Mouse (Mus musculus): ENCODE data around the gene Urah. TPM values are rescaled to one million over a fixed set of nuclear protein-coding genes. Genes with fewer than 3 reads are reported as not detected.

Gene Urah
- 0.33 and 1.3 TPM in 2 replicates for polyA plus RNA-seq (2016; fragmentation: Nextera tagmentation; extraction: Ambion mirVana)

GRCm38 (mm10) chr7:140834968-140835757, at the start of gene Urah:
Urah (plus strand) TSS chr7:140835018.
- peaks cover 20% of the 10 kb centered on the region for H3K27me3 ChIP-seq
- no peak within 1 kb of the TSS for H3K9ac ChIP-seq (replicated peaks)
- no peaks in the 10 kb centered on the region for H3K4me1 ChIP-seq (replicated peaks)
- H3K9me3 ChIP-seq = no peaks in the 10 kb centered on the region
- H3K4me3 ChIP-seq (replicated peaks) = no peak within 1 kb of the TSS
- no peak within 1 kb of the TSS for H3K4me2 ChIP-seq
- no peak within 1 kb of the TSS for H3K27ac ChIP-seq
- WGBS = 43% methylated on average over 20 of the region's 20 CpGs
- no peak for ATAC-seq (ENCODE audit: insufficient number of reproducible peaks, insufficient read depth, low FRiP score, low TSS enrichment, low read depth)
- no peaks in the 10 kb centered on the region for H3K36me3 ChIP-seq

DNA sequence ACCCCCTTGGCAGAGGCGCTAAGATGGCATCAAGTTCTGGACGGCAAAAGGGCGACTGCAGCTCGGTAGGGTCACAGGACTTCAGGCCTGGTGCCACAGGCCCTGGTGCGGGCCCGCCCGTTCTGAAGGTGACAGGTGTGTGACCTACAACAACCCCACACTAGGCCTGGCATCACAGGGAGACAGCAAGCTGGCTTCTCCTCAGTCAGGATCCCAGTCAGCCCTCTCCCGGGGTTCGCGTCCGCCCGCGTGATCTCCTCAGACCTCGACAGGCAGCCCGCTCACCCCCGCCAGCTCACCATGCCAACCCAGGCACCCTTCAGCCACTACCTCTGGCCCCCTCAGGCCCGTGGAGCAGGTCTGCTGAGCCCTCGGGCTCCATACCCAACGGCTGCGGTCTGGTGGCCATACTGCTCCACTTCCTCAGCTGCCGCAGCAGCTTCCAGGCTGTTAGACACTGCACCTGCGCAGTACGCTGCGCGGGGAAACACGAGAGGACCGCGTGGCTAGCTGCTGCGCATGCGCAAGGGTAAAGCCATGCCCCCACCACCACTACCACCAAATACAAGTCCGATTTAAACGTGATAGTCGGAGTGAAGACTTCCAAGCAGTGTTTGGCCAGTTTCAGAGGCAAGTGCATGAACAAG, 47.3 kb upstream of the Urah start, which contains the start of gene Syce1:
Syce1 (minus strand) TSS at position 447 of the 647 bp plus-strand sequence.
- Histone ChIP-seq H3K9ac (replicated peaks) (no peak within 1 kb of the TSS), H3K27ac (no peak within 1 kb of the TSS), H3K4me3 (replicated peaks) (no peak within 1 kb of the TSS), H3K4me1 (replicated peaks) (no peaks in the 10 kb centered on the region), H3K9me3 (no peaks in the 10 kb centered on the region), H3K4me2 (no peak within 1 kb of the TSS), H3K27me3 (no peaks in the 10 kb centered on the region; the same call in 1 of the 2 replicates), H3K36me3 (no peaks in the 10 kb centered on the region)
- WGBS = 80% methylated on average over 33 of the region's 33 CpGs
- ATAC-seq (ENCODE audit: insufficient number of reproducible peaks, insufficient read depth, low FRiP score, low TSS enrichment, low read depth) = no peak

- no peaks in the 10 kb centered on the region; the same call in 1 of the 2 replicates for H3K27me3 ChIP-seq
- WGBS = 85% methylated on average over 7 of the region's 7 CpGs
- no peak overlapping the region for H3K4me2 ChIP-seq
- ATAC-seq (ENCODE audit: insufficient number of reproducible peaks, insufficient read depth, low FRiP score, low TSS enrichment, low read depth) = no peak
- H3K36me3 ChIP-seq = no peaks in the 10 kb centered on the region
- H3K4me1 ChIP-seq (replicated peaks) = no peaks in the 10 kb centered on the region
- H3K9ac ChIP-seq (replicated peaks) = no peak overlapping the region
- H3K4me3 ChIP-seq (replicated peaks) = no peak overlapping the region
- H3K9me3 ChIP-seq = no peaks in the 10 kb centered on the region
- H3K27ac ChIP-seq = no peak overlapping the region
Observed at GRCm38 (mm10) chr7:140788053-140788435, 46.8 kb upstream of the Urah start.

- H3K36me3 ChIP-seq = no peaks in the 10 kb centered on the region
- no peak overlapping the region for H3K4me2 ChIP-seq
- no peak overlapping the region for H3K9ac ChIP-seq (replicated peaks)
- 61% methylated on average over 4 of the region's 4 CpGs for WGBS
- no peak overlapping the region for H3K27ac ChIP-seq
- H3K4me1 ChIP-seq (replicated peaks) = no peaks in the 10 kb centered on the region
- H3K4me3 ChIP-seq (replicated peaks) = no peak overlapping the region
- ATAC-seq (ENCODE audit: insufficient number of reproducible peaks, insufficient read depth, low FRiP score, low TSS enrichment, low read depth) = no peak
- no peaks in the 10 kb centered on the region for H3K9me3 ChIP-seq
- no peaks in the 10 kb centered on the region for H3K27me3 ChIP-seq
Observed at GRCm38 (mm10) chr7:140793541-140793940, 41.3 kb upstream of the Urah start.

DNA sequence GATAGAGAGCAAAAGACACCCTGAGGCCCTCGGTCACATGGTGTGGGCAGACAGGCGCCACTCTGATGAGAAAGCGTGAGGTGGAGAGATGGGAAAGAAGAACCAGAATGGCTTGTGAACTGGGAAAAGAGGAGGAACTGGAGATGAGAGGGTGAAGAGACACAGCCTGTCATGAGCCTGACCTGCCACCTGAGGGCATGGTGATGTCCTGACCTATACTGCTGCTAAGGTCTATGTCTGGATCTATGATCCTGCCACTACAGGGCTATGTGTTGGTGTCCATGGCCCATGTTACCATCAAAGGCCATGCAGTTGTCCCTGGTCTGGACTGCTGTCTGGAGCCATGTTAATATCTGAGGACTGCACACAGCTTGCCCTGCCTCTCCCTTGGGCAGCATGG, 37.2 kb upstream of the Urah start:
- H3K9ac ChIP-seq (replicated peaks) = no peak overlapping the region
- H3K4me3 ChIP-seq (replicated peaks) = no peak overlapping the region
- H3K36me3 ChIP-seq = no peaks in the 10 kb centered on the region
- no peaks in the 10 kb centered on the region for H3K27me3 ChIP-seq
- ATAC-seq (ENCODE audit: insufficient number of reproducible peaks, insufficient read depth, low FRiP score, low TSS enrichment, low read depth) = no peak
- H3K27ac ChIP-seq = no peak overlapping the region
- H3K4me2 ChIP-seq = no peak overlapping the region
- H3K9me3 ChIP-seq = no peaks in the 10 kb centered on the region
- no peaks in the 10 kb centered on the region for H3K4me1 ChIP-seq (replicated peaks)
- WGBS = 85% methylated on average over 3 of the region's 3 CpGs

GRCm38 (mm10) chr7:140798212-140798611, 36.6 kb upstream of the Urah start:
- Histone ChIP-seq H3K27me3 (no peaks in the 10 kb centered on the region), H3K27ac (no peak overlapping the region), H3K4me3 (replicated peaks) (no peak overlapping the region), H3K4me1 (replicated peaks) (no peaks in the 10 kb centered on the region), H3K36me3 (no peaks in the 10 kb centered on the region), H3K4me2 (no peak overlapping the region), H3K9ac (replicated peaks) (no peak overlapping the region), H3K9me3 (no peaks in the 10 kb centered on the region)
- whole genome bisulfite sequencing = 63% methylated on average over 2 of the region's 2 CpGs
- ATAC-seq (ENCODE audit: insufficient number of reproducible peaks, insufficient read depth, low FRiP score, low TSS enrichment, low read depth) = no peak

GRCm38 (mm10) chr7:140802629-140803028, 32.2 kb upstream of the Urah start:
- Histone ChIP-seq H3K9me3 (no peaks in the 10 kb centered on the region), H3K36me3 (no peaks in the 10 kb centered on the region), H3K4me2 (no peak overlapping the region), H3K4me3 (replicated peaks) (no peak overlapping the region), H3K4me1 (replicated peaks) (no peaks in the 10 kb centered on the region), H3K9ac (replicated peaks) (no peak overlapping the region), H3K27ac (no peak overlapping the region), H3K27me3 (no peaks in the 10 kb centered on the region)
- ATAC-seq (ENCODE audit: insufficient number of reproducible peaks, insufficient read depth, low FRiP score, low TSS enrichment, low read depth) = no peak
- WGBS = 65% methylated on average over 6 of the region's 6 CpGs

DNA sequence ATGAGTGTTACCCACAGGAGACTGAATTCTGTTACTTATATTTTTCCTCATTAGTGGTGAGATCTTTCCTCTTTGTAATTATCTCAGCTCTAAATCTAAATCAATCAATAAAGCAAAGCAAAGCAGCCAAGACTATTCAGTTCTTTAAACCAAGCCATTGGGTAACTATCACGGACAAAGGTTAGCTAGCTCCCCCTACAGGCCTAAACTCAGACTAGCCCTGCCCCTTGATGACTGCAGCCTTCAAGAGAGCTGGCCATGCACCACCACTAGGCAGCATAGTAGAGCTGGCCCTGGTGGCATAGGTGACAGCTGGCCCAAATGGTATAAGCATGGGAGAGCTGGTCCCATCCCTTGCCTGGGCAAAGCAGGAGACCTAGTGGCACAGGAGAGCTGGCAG, 29.1 kb upstream of the Urah start:
- no peak for ATAC-seq (ENCODE audit: insufficient number of reproducible peaks, insufficient read depth, low FRiP score, low TSS enrichment, low read depth)
- H3K4me1 ChIP-seq (replicated peaks) = no peaks in the 10 kb centered on the region
- H3K9ac ChIP-seq (replicated peaks) = no peak overlapping the region
- no peak overlapping the region for H3K27ac ChIP-seq
- no peaks in the 10 kb centered on the region for H3K27me3 ChIP-seq
- H3K4me3 ChIP-seq (replicated peaks) = no peak overlapping the region
- WGBS = 17% methylated on average over 1 of the region's 1 CpGs
- peaks cover 6% of the 10 kb centered on the region for H3K36me3 ChIP-seq
- H3K4me2 ChIP-seq = no peak overlapping the region
- H3K9me3 ChIP-seq = no peaks in the 10 kb centered on the region

DNA sequence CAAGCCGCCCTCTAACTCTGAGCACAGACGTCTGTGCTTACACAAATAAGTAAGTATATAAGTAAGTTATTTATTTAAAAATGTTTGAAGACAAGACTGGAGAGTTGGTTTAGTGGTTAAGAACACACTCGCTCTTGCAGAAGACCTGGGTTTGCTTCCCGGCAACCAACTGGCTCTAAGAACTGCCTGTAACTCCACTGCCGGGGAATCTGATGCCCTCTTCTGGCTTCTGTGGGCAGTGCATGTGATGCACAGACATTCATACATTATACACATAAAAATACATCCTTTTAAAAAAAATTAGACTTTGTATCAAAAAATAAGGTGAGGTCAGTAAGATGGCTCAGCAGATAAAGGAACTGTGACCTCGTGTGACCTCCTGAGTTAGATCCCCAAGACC, 24.3 kb upstream of the Urah start:
- no peaks in the 10 kb centered on the region for H3K9me3 ChIP-seq
- WGBS = 89% methylated on average over 6 of the region's 6 CpGs
- H3K27ac ChIP-seq = no peak overlapping the region
- H3K36me3 ChIP-seq = peaks cover 29% of the 10 kb centered on the region
- no peak overlapping the region for H3K4me2 ChIP-seq
- no peak for ATAC-seq (ENCODE audit: insufficient number of reproducible peaks, insufficient read depth, low FRiP score, low TSS enrichment, low read depth)
- H3K4me1 ChIP-seq (replicated peaks) = no peaks in the 10 kb centered on the region
- no peak overlapping the region for H3K4me3 ChIP-seq (replicated peaks)
- H3K9ac ChIP-seq (replicated peaks) = no peak overlapping the region
- no peaks in the 10 kb centered on the region for H3K27me3 ChIP-seq

GRCm38 (mm10) chr7:140811714-140812113, 23.1 kb upstream of the Urah start:
- Histone ChIP-seq H3K4me2 (no peak overlapping the region), H3K9me3 (no peaks in the 10 kb centered on the region), H3K27ac (no peak overlapping the region), H3K27me3 (no peaks in the 10 kb centered on the region), H3K4me3 (replicated peaks) (no peak overlapping the region), H3K36me3 (peaks cover 29% of the 10 kb centered on the region), H3K4me1 (replicated peaks) (no peaks in the 10 kb centered on the region), H3K9ac (replicated peaks) (no peak overlapping the region)
- ATAC-seq (ENCODE audit: insufficient number of reproducible peaks, insufficient read depth, low FRiP score, low TSS enrichment, low read depth) = no peak
- 91% methylated on average over 13 of the region's 13 CpGs for WGBS

- ATAC-seq (ENCODE audit: insufficient number of reproducible peaks, insufficient read depth, low FRiP score, low TSS enrichment, low read depth) = no peak
- no peak overlapping the region for H3K27ac ChIP-seq
- H3K4me1 ChIP-seq (replicated peaks) = no peaks in the 10 kb centered on the region
- H3K4me2 ChIP-seq = no peak overlapping the region
- H3K9me3 ChIP-seq = no peaks in the 10 kb centered on the region
- peaks cover 29% of the 10 kb centered on the region for H3K36me3 ChIP-seq
- no peak overlapping the region for H3K4me3 ChIP-seq (replicated peaks)
- 91% methylated on average over 12 of the region's 12 CpGs for WGBS
- H3K9ac ChIP-seq (replicated peaks) = no peak overlapping the region
- H3K27me3 ChIP-seq = no peaks in the 10 kb centered on the region
Observed at GRCm38 (mm10) chr7:140812850-140813249, 22.0 kb upstream of the Urah start.

All from limb, embryonic 12.5 days (tissue).